Mouse (Mus musculus) hindbrain, embryonic 14.5 days (tissue): ENCODE measurements around the gene Frat2. TPM values are rescaled to one million over a fixed set of nuclear protein-coding genes. Genes with fewer than 3 reads are reported as not detected.

Source experiments
- ATAC-seq: fragments of 200-750 bp; cut with Nextera tagmentation; 2 replicates; pipeline ENCODE4 v1.8.0; 2017; ENCODE audit warnings: moderate number of reproducible peaks, mild to moderate bottlenecking, moderate TSS enrichment, moderate library complexity; ENCODE audit not compliant: low FRiP score
- DNase-seq: peaks from one replicate; pipeline ENCODE4 v3.0.0-alpha.2; 2015; ENCODE audit warnings: low spot score
- H3K27ac ChIP-seq: fragments of 300-500 bp; sonication (generic); 2 replicates; pipeline ENCODE4 v1.5.1; 2014; ENCODE audit warnings: mild to moderate bottlenecking, moderate library complexity
- H3K27me3 ChIP-seq: fragments of 300-500 bp; sonication (generic); 2 replicates; pipeline ENCODE4 v1.6.1; 2014; ENCODE audit warnings: mild to moderate bottlenecking, low read length, mixed read lengths; ENCODE audit not compliant: control insufficient read depth, insufficient read depth
- H3K36me3 ChIP-seq: fragments of 300-500 bp; sonication (generic); replicated peaks from 2 replicates; pipeline ENCODE4 v1.6.1; 2014; ENCODE audit not compliant: control insufficient read depth, insufficient read depth
- H3K4me1 ChIP-seq: fragments of 300-500 bp; sonication (generic); replicated peaks from 2 replicates; pipeline ENCODE4 v1.6.1; 2014; ENCODE audit warnings: antibody characterized with exemption, low read length, mixed read lengths; ENCODE audit not compliant: control insufficient read depth, insufficient read depth
- H3K4me2 ChIP-seq: fragments of 300-500 bp; sonication (generic); replicated peaks from 2 replicates; pipeline ENCODE4 v1.6.1; 2014; ENCODE audit warnings: mild to moderate bottlenecking, moderate library complexity
- H3K4me3 ChIP-seq: fragments of 300-500 bp; sonication (generic); replicated peaks from 2 replicates; pipeline ENCODE4 v1.5.1; 2014; ENCODE audit warnings: mild to moderate bottlenecking, low read length
- H3K9ac ChIP-seq: fragments of 300-500 bp; sonication (generic); 2 replicates; pipeline ENCODE4 v1.6.1; 2014
- H3K9me3 ChIP-seq: fragments of 300-500 bp; sonication (generic); 2 replicates; pipeline ENCODE4 v1.6.1; 2016; ENCODE audit warnings: low read length; ENCODE audit not compliant: control insufficient read depth
- WGBS: fragments of 180-500 bp; shearing (Covaris S2); extraction: QIAGEN DNeasy Blood & Tissue Kit; methylation state at CpG from one replicate; pipeline ENCODE4 v1.1.7; 2014; 5-methylcytosine and 5-hydroxymethylcytosine counted together
- polyA plus RNA-seq: library from polyadenylated mRNA; unstranded; fragments of >200 nt; fragmentation: Nextera tagmentation; extraction: Ambion mirVana; gene quantifications from 2 replicates; pipeline ENCODE4 v1.2.1, GENCODE M21; 2014

The Frat2 gene
- polyA plus RNA-seq, 1 experiment from 2014 or later: 5.5 TPM

DNA sequence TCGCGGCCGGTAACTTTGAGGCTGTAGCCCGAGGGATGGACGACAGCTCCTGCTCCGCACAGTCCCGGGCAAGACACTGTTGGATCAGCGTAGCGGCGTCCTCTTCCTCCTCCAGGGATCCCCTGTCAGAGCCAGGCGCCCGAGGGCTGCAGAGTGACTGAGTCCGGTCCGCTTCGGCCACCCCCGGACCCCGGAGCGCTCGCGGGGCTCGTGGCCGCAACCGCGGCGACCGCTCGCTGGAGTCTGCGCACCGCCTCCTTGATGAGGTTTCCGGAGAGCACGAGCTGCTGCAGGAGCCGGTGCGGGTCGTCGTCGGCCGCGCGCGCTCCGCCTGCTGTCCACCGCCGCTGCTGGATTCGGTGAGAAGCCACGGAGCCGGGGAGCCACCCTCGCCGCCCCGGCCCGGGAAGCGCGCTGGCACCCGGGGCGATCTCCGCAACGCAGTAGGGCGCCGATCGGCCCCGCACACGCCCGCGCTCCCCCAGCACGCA lies 796 bp downstream of the Frat2 start:
- H3K27me3 ChIP-seq: no peaks in the 10 kb centered on the region
- H3K4me1 ChIP-seq: peaks cover 36% of the 10 kb centered on the region
- H3K9me3 ChIP-seq: no peaks in the 10 kb centered on the region
- no peaks in the 10 kb centered on the region for H3K36me3 ChIP-seq
- WGBS: under 1% methylated on average over 61 of the region's 64 CpGs
- no peak; the same call in 1 of the 2 replicates for ATAC-seq
- peak; percentile 30 for DNase-seq
- H3K4me2 ChIP-seq: peak overlapping the region; percentile 69
- H3K27ac ChIP-seq: peak overlapping the region; percentile 91
- peak overlapping the region; percentile 67 for H3K9ac ChIP-seq
- peak overlapping the region; percentile 84 for H3K4me3 ChIP-seq

DNA sequence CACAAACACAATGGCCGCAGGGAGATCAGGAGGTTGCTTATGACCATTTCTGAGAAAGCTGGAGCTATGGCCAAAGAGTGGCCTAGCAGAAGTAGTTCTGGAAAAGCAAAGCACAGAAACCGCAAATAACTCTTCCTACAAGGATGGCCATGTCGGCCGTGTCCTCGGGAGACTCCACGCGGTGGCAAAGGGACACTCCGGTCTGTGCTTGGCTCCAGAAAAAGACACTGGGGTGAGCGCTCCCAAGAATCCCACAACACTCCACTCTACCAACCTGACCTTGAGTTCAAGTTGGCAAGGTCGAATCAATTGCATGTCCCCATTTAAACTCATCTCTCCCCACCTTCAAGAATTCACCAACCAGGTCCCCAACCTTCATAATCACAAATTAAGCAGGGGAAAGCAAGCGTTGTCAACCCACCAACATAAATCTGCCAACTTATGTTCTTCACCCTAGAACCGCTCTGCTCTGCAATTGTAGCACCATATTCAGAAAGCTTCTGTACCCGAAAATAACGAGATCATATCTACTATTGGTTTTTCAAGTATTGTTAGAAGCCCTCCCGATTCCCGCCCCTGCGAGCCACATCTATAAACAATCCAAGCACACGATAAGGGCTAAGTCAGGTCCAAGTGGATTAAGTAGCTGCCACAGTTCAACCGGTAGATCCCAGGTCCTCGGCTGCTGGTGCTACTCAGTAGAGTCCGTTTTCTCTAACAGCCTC lies 1.4 kb downstream of the Frat2 start:
- peak overlapping the region; percentile 84 for H3K4me3 ChIP-seq
- H3K36me3 ChIP-seq: no peaks in the 10 kb centered on the region
- peak overlapping the region; percentile 67 for H3K9ac ChIP-seq
- H3K4me2 ChIP-seq: peak overlapping the region; percentile 69
- H3K27ac ChIP-seq: peak overlapping the region; percentile 91; the same call in 1 of the 2 replicates
- 8% methylated on average over 21 of the region's 21 CpGs for WGBS
- ATAC-seq: no peak
- no peaks in the 10 kb centered on the region for H3K9me3 ChIP-seq
- DNase-seq: peak; percentile 35
- no peaks in the 10 kb centered on the region for H3K27me3 ChIP-seq
- H3K4me1 ChIP-seq: peaks cover 36% of the 10 kb centered on the region

DNA sequence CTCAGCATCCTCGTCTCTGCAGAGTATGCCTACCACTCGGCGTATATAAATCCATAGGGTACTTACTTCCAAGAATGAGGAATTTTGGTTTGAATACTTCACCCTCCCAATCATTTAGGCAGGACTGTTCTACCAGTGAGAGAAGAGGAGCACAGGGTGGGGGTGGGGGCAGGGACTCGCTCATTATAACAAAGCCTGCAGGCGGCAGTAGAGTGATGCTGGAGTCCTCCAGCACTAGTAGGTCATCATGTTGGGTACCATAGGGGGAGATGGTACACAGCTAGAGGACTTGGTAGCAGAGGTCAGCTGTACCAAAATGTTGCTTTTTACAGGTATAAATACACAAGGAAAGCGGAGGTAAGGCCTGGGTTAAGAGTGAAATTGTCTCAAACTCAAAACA lies 3.6 kb downstream of the Frat2 start:
- Histone ChIP-seq H3K27me3 (no peaks in the 10 kb centered on the region), H3K36me3 (no peaks in the 10 kb centered on the region), H3K27ac (no peak overlapping the region), H3K9ac (no peak overlapping the region), H3K4me2 (no peak overlapping the region), H3K4me3 (no peak overlapping the region), H3K4me1 (peaks cover 17% of the 10 kb centered on the region), H3K9me3 (no peaks in the 10 kb centered on the region)
- DNase-seq (no peak), ATAC-seq (no peak)
- WGBS: 79% methylated on average over 6 of the region's 6 CpGs

DNA sequence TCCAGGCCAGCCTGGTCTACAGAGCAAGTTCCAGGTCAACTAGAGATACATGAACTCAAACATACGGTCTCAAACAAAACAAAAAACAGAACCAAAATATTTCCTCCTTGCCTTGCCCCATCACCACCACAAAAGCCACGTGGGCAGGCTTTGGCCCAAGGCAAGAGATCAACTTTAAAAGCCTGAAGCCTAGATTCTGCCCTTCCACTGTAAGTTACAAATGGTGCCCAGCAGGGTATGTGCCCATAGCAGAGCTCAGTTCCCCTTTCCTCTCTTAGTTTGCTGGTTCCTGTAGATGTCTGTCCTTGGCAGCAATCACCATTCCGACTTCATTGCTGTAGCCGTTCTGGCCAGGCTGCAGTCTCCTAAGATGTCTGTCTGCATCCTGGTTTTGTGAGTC lies 5.2 kb downstream of the Frat2 start:
- Histone ChIP-seq H3K4me2 (no peak overlapping the region), H3K36me3 (no peaks in the 10 kb centered on the region), H3K27me3 (no peaks in the 10 kb centered on the region), H3K4me1 (peaks cover 16% of the 10 kb centered on the region; the same call in 1 of the 2 replicates), H3K4me3 (no peak overlapping the region), H3K9ac (no peak overlapping the region), H3K27ac (no peak overlapping the region), H3K9me3 (no peaks in the 10 kb centered on the region)
- 85% methylated on average over 4 of the region's 4 CpGs for WGBS
- DNase-seq: no peak
- no peak for ATAC-seq

DNA sequence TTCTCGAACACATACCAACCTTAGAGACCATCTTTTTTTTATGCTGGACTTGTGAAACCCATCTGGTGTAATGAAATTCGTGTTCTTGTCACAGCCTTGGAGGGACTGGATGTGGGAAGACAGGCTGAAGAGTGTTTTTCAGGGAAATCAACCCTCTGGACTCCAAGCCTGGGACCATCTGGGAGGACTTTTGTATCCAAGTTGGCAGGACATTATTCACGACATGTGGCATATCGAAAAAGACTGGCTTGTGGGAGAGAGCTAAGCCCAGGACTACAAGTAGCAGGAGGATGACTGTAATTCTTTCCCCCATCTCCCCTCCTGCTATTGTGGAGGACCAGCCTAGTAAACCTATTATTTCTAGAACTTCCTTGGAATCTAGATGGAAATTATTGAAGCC lies 5.7 kb downstream of the Frat2 start:
- H3K9ac ChIP-seq: no peak overlapping the region
- H3K4me3 ChIP-seq: no peak overlapping the region
- 82% methylated on average over 4 of the region's 4 CpGs for WGBS
- no peak for DNase-seq
- no peaks in the 10 kb centered on the region for H3K36me3 ChIP-seq
- H3K9me3 ChIP-seq: no peaks in the 10 kb centered on the region
- H3K4me2 ChIP-seq: no peak overlapping the region
- H3K4me1 ChIP-seq: peaks cover 16% of the 10 kb centered on the region; the same call in 1 of the 2 replicates
- H3K27ac ChIP-seq: no peak overlapping the region
- H3K27me3 ChIP-seq: no peaks in the 10 kb centered on the region
- ATAC-seq: no peak

DNA sequence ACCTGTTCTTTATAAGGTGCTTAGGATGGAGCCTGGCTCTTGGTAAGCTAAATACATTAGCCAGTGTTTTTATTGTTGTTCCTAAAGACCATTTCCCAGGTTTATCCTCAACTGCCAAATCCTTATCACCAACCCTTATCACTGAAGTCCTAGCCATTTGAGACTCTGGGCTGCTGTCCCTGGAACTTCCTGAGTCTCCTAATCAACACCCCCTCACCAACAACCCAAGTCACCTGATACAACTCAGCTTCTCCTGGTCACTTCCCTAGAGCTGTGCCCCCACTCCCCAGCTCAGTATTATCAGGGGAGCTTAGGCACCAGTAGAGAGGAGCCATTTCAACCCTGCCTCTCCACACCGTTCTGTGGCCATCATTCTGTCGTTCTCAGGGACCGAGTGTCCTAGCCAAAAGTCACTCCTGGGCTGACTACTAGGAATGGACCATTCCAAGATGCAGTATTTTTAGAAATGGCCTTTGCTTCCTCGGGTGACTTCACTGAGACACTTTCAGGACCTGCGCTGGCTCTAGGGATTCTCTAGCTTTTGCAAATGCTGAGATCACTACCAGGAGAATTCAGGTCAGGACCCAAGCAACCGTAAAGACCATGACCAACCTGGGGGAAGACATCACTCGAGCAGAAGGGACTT lies 6.7 kb downstream of the Frat2 start:
- H3K4me2 ChIP-seq: no peak overlapping the region
- H3K9me3 ChIP-seq: no peaks in the 10 kb centered on the region
- H3K4me3 ChIP-seq: no peak overlapping the region
- H3K27me3 ChIP-seq: no peaks in the 10 kb centered on the region
- ATAC-seq: no peak
- DNase-seq: no peak
- H3K27ac ChIP-seq: no peak overlapping the region
- no peak overlapping the region for H3K9ac ChIP-seq
- H3K4me1 ChIP-seq: peaks cover 11% of the 10 kb centered on the region; the same call in 1 of the 2 replicates
- H3K36me3 ChIP-seq: no peaks in the 10 kb centered on the region
- 84% methylated on average over 7 of the region's 7 CpGs for WGBS

DNA sequence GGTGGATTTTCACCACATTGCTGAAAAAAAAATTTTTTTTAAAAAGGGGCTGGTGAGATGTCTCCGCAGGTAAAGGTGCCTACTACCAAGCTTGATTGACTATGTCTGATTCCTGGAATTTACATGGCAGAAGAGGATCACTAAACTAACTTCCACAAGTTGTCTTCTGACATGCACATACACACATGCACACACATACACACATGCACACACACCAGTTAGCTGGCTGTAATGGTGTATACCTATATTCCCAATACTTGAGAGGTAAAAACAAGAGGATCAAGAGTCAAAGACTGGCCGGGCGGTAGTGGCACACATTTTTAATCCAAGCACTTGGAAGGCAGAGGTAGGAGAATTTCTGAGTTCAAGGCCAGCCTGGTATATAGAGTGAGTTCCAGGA lies 8.2 kb downstream of the Frat2 start:
- no peaks in the 10 kb centered on the region for H3K27me3 ChIP-seq
- no peak overlapping the region for H3K4me2 ChIP-seq
- DNase-seq (no peak), ATAC-seq (no peak)
- H3K9me3 ChIP-seq: no peaks in the 10 kb centered on the region
- no peak overlapping the region for H3K4me3 ChIP-seq
- H3K9ac ChIP-seq: no peak overlapping the region
- WGBS: 96% methylated on average over 3 of the region's 3 CpGs
- no peak overlapping the region for H3K27ac ChIP-seq
- peaks cover 12% of the 10 kb centered on the region for H3K4me1 ChIP-seq
- H3K36me3 ChIP-seq: no peaks in the 10 kb centered on the region

DNA sequence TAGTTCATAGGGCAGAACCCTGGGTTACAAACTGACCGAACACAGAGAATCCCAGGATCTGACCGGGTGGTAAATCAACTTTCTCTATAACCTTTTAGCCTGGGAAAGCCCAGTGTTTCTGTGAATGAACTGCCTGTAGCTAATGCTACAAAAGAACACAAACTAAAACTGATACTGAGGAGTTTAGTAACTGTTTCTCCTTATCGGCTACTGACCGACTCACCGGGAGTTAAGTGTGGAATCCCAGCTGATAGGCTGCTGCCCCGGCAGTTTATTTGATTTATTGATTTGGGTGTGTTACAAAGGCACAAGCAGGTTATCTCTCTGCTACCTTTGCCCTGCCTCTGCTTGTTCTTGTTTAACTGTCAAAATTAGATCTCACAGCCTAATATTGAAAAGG lies 9.1 kb downstream of the Frat2 start:
- no peak overlapping the region for H3K9ac ChIP-seq
- no peaks in the 10 kb centered on the region for H3K36me3 ChIP-seq
- peaks cover 15% of the 10 kb centered on the region for H3K4me1 ChIP-seq
- DNase-seq (no peak), ATAC-seq (no peak)
- H3K9me3 ChIP-seq: no peaks in the 10 kb centered on the region
- H3K27me3 ChIP-seq: no peaks in the 10 kb centered on the region
- H3K4me2 ChIP-seq: no peak overlapping the region
- H3K4me3 ChIP-seq: no peak overlapping the region
- no peak overlapping the region for H3K27ac ChIP-seq
- WGBS: 83% methylated on average over 6 of the region's 6 CpGs

DNA sequence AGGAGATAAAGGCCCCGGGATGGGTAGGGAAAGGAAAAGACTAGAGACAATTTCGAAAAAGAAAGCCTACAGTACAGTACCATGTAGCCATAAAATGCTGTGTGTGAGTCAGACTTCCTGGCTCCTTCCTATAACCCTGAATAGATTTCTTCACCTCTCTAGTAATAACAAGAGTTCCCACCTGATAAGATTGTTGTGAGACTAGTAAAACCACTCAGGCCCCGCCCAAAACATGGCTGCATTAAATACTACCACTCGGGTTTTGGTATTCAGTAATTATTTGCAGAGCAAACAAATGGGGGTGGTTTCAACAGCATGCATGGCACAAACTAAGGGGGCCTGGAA lies 10.0 kb downstream of the Frat2 start:
- no peak overlapping the region for H3K27ac ChIP-seq
- no peaks in the 10 kb centered on the region for H3K36me3 ChIP-seq
- no peak for DNase-seq
- no peak overlapping the region for H3K4me3 ChIP-seq
- no peaks in the 10 kb centered on the region for H3K27me3 ChIP-seq
- WGBS: 79% methylated on average over 4 of the region's 4 CpGs
- H3K4me2 ChIP-seq: no peak overlapping the region
- H3K9me3 ChIP-seq: no peaks in the 10 kb centered on the region
- no peak for ATAC-seq
- H3K9ac ChIP-seq: no peak overlapping the region
- H3K4me1 ChIP-seq: peaks cover 23% of the 10 kb centered on the region
